Mouse (Mus musculus): ENCODE data around the gene Aym1.
A peak's percentile ranks its signal among the peaks of the same experiment; 100 is the strongest.
"Not testable (repeated sequence)": the region's sequence is repeated elsewhere in the genome, so short reads cannot be mapped to it uniquely, and the experiment has no call there.

Gene Aym1

DNA sequence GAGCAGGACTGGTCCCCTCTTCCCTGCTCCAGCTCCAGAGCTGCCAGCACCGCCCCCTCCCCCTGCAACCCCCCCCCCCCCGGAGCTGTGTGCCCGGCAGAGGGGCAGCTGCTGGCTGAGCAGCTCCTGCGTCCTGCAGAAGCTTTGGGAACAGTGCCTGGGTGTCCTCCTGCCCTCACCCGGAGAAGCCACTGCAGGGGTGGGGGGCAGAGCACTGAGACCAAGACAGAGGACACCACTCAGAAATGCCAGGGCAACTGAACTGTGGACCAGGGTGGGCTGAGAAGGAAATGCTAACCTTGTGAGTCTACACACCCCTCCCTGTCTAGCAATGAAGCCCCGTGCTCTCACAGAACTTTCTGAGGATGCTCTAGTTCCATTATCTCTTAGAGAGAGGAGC, at the start of gene Aym1:
Aym1 (plus strand) TSS at position 109 of the 400 bp plus-strand sequence.
- DNase-seq, result no peak

GRCm38 (mm10) chr5:113309491-113310376, 47.4 kb upstream of the Aym1 start:
- no peak for DNase-seq

DNA sequence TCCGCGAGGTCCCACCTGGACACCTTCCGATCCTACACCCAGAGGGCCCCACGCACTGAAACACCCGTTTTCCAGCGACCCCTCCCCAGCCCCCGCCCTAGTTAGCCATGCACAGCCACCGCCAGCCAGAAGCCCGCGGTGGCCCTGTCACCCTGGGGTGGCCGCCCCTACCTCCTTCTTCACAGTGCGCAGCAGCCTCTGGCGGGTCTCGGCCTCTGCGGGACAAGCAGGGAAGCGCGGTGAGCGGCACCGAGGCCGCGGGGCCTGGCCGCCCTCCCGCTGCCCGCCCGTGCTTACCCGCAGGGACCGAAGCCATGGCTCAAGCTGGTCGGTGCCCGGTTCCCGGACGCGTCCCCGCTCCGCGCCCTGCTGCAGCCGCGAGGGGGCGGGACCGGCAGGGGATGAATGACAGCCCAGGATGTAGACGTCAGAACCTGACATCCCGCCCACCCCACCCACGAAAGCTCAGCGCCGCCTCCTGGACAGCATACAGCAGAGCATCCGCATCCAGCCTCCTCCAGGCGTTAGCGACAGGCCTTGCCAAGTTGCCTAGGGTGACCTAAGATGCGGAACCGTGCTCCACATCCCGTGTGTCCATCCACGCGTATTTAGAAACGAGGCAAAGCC, 46.6 kb upstream of the Aym1 start, which contains the start of gene Sgsm1:
Sgsm1 (minus strand) TSS at position 410 of the 627 bp plus-strand sequence.
- peak; percentile 23 to 29 for DNase-seq

DNA sequence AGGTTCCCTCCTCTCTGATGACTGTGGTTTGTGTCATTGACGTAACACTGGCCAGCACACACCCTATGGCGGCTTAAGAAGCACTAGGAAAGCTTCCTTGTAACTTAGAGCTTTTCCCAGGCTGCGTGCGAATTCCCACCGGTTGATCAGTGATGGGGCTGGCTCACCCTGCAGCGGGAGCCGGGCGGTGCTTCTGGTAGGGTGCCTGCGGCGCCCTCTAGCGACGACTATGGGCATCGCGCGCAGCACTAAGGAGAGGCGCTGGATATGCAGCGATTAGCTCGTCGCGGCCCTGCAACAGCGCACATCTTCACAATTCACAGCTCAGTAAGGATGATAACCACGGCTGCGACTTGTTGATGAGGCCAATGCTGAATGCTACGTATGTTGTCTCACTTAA, 43.1 kb upstream of the Aym1 start:
- DNase-seq, result peak; percentile 36 to 42

DNA sequence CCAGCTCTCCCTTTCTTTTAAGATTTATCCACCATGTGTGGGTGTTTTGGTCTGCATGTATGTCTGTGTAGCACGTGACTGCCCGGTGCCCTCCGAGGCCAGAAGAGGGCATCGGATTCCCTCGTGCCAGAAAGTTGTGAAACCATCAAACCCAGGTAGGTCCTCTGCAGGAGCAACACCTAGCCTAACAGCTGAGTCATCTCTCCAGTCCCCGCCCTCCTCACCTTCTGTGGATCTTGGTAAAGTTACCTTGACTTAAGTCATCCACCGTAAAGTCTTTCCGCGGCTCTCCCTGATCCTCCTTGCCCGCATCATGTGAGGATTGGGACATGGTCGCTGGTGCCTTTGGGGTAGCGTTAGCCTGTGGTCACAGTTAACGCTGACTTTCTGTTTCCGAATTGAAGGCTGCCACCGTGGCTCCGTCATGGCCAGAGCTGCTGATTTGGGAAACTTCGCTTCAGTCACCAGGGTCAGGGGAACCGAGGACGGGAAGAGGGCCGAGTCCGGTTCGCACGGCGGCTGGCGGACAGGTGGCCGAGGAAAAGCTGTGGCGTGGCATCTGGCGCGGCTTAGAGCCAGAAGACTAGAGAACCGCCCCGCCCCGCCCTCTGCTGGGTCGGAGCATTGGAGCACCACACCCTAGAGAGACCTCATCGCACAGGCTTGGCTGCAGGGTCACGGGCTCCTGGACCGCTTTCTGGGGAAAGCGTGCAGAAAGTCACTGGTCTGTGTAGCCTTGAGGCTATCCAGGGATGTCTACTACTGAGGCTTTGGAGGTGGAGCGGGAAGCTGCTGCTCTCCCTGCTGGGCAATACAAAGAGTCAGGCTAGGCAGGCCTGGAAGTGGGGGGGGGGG, 33.1 kb upstream of the Aym1 start:
- no peak for DNase-seq

GRCm38 (mm10) chr5:113329463-113329862, 27.6 kb upstream of the Aym1 start:
- no peak for DNase-seq

DNA sequence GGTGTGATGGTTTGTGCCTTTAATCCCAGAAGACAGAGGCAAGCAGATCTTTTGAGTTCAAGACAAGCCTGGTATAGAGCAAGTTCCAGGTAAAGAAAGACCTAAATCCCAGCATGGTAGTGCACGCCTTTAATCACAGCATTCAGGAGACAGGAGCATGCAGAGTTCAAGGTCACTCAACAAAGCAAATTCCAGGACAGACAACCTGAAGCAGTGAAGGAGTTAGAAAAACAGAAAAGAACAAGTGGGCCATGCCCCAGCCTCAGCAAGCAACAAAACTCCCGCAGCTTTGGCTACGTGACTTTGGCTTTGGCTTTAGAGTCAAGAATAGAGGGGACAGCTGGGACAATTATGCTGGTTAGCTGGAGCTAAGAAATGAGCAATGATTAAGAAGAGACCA, 26.9 kb upstream of the Aym1 start:
- no peak for DNase-seq

DNA sequence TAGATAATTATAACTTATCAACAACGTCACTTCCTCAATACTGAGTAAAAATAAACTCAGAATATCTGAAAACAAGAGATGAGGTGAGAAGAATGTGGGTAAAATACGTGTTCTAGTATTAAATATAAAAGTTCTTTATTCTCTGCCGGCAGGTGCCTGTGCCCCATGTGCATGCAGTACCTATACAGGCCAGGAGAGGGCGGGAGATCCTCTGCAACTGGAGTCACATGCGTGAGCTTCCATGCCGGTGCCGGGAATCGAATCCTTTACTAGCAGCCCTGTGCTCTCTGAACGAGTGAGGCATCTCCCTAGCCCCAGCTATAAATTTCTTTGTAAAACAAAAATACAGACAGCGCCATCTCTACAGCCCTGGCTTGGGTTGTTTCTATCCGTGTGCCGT, 24.9 kb upstream of the Aym1 start:
- peak; percentile 28 to 41 for DNase-seq

GRCm38 (mm10) chr5:113332899-113333298, 24.2 kb upstream of the Aym1 start:
- no peak for DNase-seq

DNA sequence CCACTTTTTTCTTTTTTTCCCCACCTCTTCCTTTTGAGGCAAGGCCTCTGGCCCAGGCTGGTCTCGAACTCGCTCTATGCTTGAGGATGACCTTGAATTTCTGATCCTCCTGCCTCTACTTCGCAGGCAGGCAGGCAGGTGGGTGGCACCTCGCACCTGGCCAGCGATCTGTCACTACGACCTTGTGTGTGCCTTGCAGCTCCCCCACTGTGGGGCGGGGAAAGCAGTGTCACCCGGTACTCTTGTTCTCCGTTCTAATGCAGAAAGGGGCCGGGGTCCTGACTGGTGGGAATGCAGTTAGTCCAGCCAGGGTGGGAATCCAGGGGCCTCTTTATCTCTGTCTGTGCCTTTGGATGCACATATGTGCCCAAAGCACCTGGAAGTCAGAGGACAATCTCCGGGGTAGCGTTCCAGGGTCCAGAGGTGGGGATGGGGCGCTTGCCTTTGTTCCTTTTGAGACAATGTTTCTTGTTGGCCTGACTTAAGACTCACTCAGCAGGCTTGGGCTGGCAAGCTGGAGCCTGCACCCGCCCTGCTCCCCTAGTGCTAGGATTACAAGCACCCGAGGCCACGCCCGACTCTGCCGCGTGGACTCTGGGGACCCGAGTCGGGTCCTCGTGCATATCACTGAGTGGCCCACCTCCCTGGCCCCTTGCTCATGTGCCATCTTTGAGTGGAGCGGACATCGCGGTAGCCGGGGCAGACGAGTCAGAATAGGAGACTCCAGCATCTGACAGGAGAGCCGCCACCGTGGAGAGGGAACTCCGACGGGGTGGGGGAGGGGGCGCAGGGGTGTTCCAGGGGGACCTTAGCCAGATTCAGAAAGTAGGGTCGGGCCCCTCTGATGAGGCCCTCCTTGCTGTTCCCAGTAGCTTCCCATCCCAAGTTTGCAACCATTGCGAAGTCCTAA, 22.2 kb upstream of the Aym1 start:
- no peak for DNase-seq

- no peak for DNase-seq
Measured at GRCm38 (mm10) chr5:113335732-113336131, 21.4 kb upstream of the Aym1 start.

DNA sequence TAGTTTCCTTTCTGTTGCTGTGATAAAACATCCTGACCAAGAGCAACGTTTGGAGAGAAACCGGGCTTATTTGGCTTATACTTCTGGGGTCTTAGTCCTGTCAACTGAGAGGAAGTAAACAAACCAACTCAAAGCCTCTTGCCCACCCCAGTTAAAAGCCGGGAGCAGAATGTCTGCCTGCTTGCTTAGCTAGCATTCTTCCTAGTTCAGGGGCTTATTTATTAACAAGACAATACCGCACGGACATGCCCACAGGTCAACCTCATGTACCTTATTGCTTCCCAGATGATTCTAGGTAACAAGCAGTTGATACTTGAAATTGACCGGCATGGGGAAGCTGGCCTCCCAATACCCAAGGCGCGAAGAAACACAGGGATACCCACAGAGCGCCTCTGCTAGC, 20.8 kb upstream of the Aym1 start:
- DNase-seq, result no peak

DNA sequence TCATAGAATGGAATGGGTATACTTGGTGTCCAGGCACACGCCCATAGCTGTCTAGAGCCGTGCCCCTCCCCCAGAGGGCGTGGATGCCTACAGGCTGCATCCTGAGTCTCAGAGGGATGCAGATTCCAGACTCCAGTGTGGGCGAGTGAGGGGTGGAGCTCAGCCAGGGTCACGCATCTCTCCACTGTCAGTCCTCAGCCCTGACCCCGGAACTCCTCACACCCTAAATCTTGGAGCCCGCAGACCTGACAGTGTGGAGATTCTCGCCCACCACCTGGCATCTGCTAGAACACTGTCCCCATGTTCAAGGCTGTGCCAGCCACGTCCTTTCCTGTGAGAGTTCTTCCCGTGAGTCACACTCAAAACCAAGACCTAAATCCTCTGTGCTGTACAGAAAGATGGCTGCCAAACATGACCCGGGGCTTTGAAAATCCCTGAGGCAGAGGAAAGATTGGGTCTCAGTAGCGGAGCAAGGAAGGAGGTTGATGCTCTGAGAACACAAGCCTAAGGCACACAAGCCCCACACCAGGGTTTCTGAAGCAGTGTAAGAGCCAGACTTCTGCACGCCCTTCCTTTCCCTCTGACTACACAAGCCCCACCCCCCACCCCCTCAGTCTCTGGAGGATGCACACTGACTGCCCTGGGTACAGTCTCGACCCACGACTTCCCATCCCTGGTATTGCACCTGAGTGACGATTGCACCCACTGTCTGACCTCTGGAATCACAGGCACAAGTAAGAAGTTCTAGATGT, 12.3 kb upstream of the Aym1 start:
- DNase-seq, result no peak

GRCm38 (mm10) chr5:113345781-113346180, 11.3 kb upstream of the Aym1 start:
- DNase-seq, result no peak

- DNase-seq, result not testable (repeated sequence)
Measured at GRCm38 (mm10) chr5:113346651-113347050, 10.4 kb upstream of the Aym1 start.

GRCm38 (mm10) chr5:113347593-113347992, 9.5 kb upstream of the Aym1 start:
- no peak for DNase-seq

GRCm38 (mm10) chr5:113348597-113348996, 8.5 kb upstream of the Aym1 start:
- DNase-seq, result no peak

DNA sequence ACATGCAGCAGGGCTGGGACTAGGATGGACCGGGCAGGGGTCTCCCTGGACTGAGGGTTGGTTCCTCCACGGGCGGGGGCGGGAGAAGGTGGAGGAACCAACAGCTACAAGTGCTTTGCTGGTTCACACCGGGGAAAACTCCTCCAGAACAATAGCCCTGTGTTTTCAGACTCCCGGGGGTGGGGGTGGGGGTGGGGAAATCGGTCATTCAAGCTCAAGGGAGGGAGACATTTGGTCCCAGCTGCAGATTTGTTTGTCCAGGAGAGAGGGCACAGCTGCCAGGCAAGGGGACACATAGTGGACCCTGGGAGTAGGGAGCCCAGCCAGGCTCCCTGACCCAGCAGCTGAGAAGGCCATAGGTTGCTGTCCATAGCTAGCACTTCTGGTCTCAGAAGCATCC, 7.9 kb upstream of the Aym1 start:
- no peak for DNase-seq

DNA sequence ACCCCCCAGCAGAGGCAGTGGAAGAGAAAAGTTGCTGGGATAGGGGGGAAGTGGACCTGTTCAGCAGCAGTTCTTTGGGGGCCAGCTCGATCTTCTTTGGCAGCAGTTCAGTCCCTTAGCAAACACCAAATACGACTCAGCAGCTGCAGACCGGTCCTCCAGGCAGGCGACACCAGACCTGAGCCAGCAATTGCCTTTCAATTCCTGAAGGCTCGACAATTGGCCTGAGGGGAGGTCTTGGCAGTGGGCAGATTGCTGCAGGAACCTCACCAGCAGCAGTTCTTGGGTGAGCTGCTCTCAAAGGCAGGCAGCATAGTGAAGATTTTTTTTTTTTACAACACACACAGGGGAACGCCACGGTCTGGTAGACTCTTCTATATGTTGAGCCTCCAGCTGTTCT, 7.3 kb upstream of the Aym1 start:
- no peak for DNase-seq

DNA sequence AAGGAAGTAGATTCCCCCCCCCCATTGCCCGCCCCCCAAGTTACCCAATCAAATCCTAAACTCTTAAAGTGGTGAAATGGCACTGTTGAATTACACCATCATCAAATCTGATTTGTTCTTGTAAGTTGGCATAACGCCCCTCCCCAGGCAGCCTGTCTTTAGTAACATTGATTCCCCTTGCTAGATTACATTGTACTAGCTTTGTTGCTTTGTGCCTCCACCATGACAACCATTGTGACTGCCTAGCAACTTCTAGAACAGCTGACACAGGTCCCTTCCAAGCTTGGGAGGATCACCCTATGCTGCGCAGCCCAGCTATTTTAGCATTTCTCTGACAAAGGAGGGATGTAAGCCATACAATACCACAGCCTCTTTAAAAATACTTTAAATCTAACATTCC, 5.3 kb upstream of the Aym1 start:
- DNase-seq, result no peak

DNA sequence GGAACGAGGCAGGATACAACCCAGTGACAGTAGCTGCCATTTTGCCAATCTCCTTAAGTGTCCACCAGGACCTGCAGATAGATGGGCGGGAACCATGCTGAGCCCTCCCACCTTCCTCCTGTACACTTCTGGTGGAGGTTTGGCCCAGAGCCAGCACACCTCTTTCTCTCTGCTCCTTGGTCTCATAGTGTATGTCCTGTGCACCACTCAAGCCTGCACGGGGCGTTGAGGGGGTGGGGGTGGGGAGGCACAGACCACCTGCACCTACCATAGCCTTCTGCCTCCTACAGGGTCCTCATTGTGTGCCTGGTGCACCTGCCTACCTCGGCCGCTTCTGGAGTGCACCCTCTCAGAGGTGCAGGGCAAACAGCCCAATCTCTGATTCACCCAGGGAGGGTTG, 4.5 kb upstream of the Aym1 start:
- DNase-seq, result no peak

GRCm38 (mm10) chr5:113354311-113354710, 2.8 kb upstream of the Aym1 start:
- no peak for DNase-seq
